Comparison of ENCODE assay signal across 11 mouse cellular contexts in genomic region chr17:29769143-29769542, GRCm38 (mm10). TPM values are rescaled to one million over a fixed set of nuclear protein-coding genes. Genes with fewer than 3 reads are reported as not detected.
DNase-seq lines count a peak whose midpoint lies in the region; ATAC-seq and TF ChIP-seq lines count a peak whose summit lies in the region.
"Had no signal": no experiment of that assay in that cellular context is flagged by ENCODE, and none has a peak within 500 bp of the region (broad histone marks: within the 10 kb centered on the region; RNA-seq: fewer than 3 reads in every experiment).

No protein-coding gene starts in this region.

- H3K4me3 ChIP-seq in stomach, postnatal 0 days (ENCODE audit: low read depth, low read length): no peak overlapping the region

- ATAC-seq in stomach, postnatal 0 days (ENCODE audit: low FRiP score, low TSS enrichment): peak; percentile 47; the same call in 1 of the 2 replicates
- ATAC-seq in erythroid progenitor cell, adult 5-6 weeks (replicated peaks; ENCODE audit: low FRiP score, poor library complexity, severe bottlenecking): no peak
- ATAC-seq: hindbrain, embryonic 16.5 days had no signal

- peak; percentile 68 to 82 for DNase-seq in CD8-positive naive resting alpha-beta T cell, adult 2 months (ENCODE audit: low read depth in 2 of 2, low spot score in 2 of 2)
- peak; percentile 91 for DNase-seq in ZHBTc4 (ENCODE audit: low read depth, low spot score)
- DNase-seq in lung, postnatal 14 days: peak; percentile 6
- DNase-seq in stomach, postnatal 0 days (ENCODE audit: low spot score): peak; percentile 54
- no peak for DNase-seq in cerebellum, postnatal 4 days (ENCODE audit: low spot score in 2 of 2)
- no peak for DNase-seq in ovary, postnatal 10 days (ENCODE audit: low spot score)
- no peak for DNase-seq in left cerebral cortex, adult 8-10 months (ENCODE audit: low spot score in 2 of 2)
- DNase-seq: embryo, embryonic 11 days; layer of hippocampus, postnatal 36 days had no signal

- no peaks in the 10 kb centered on the region for H3K36me3 ChIP-seq in stomach, postnatal 0 days (ENCODE audit: control insufficient read depth, insufficient read depth, low read length)

- H3K4me2 ChIP-seq in stomach, postnatal 0 days (replicated peaks; ENCODE audit: low read depth): no peak overlapping the region

- no peak overlapping the region for H3K9ac ChIP-seq in stomach, postnatal 0 days (ENCODE audit: low read length)

- TF ChIP-seq CTCF in stomach, postnatal 0 days (IDR thresholded peaks at IDR 0.05; ENCODE audit: low read depth): no peak

- no peak overlapping the region for H3K27ac ChIP-seq in stomach, postnatal 0 days (replicated peaks)

- 38% methylated on average over 7 of the region's 7 CpGs for whole genome bisulfite sequencing in stomach, postnatal 0 days

- H3K27me3 ChIP-seq in stomach, postnatal 0 days (ENCODE audit: control insufficient read depth, insufficient read depth, low read length): no peaks in the 10 kb centered on the region

- H3K4me1 ChIP-seq in stomach, postnatal 0 days (replicated peaks; ENCODE audit: control insufficient read depth, insufficient read depth): no peaks in the 10 kb centered on the region

- TF ChIP-seq EP300 in stomach, postnatal 0 days (optimal IDR thresholded peaks at IDR 0.05): no peak

- no peaks in the 10 kb centered on the region for H3K9me3 ChIP-seq in stomach, postnatal 0 days (ENCODE audit: control insufficient read depth, low read length)

RNA-seq across cellular contexts. Expression of gene Ccdc167, which starts 52.3 kb away (rescaled TPM):
- polyA plus RNA-seq in stomach, postnatal 0 days (2015; fragmentation: Nextera tagmentation; extraction: Ambion mirVana): 7.6 and 8.6 TPM in 2 replicates
- 7.9 and 11.7 TPM in 2 replicates for total RNA-seq in erythroid progenitor cell, adult 5-6 weeks (2015; ENCODE audit: low replicate concordance)
- 7.9 and 9.8 TPM in 2 replicates for total RNA-seq in erythroid progenitor cell, adult 5-6 weeks (2017; ENCODE audit: low replicate concordance)
- total RNA-seq in left cerebral cortex, adult 8-10 months (2022): 10 to 100 TPM; 14.7 to 20.3 (median 17.4) TPM

Comparison
In these comparisons a context has a peak if more than half of its experiments do, and no peak if none do; other contexts are left out.
1. DNase-seq: peak in CD8-positive naive resting alpha-beta T cell, adult 2 months (2 of 2), ZHBTc4 (single experiment), lung, postnatal 14 days (single experiment) and stomach, postnatal 0 days (single experiment); none in cerebellum, postnatal 4 days (0 of 2), ovary, postnatal 10 days (single experiment) and left cerebral cortex, adult 8-10 months (0 of 2).